1 mouse cellular context compared by ENCODE assay signal in genomic region chr14:75753991-75754817, GRCm38 (mm10).
TF ChIP-seq lines count a peak whose summit lies in the region.

Gene Cog3, minus strand, starts transcription at chr14:75754517.

TF ChIP-seq in CH12.LX, 34 proteins besides CTCF, POLR2A, EP300 and RAD21 (continued from another document):
- TF ChIP-seq ZNF384 (IDR thresholded peaks at IDR 0.05; ENCODE audit: low read depth, low read length) (no peak), MAX (IDR thresholded peaks at IDR 0.05; ENCODE audit: low read length) (no peak; the same call in 1 of the 2 replicates), KAT2A (IDR thresholded peaks at IDR 0.05; ENCODE audit: insufficient replicate concordance, low read length) (peak; percentile 95; the same call in 1 of the 2 replicates), SMC3 (IDR thresholded peaks at IDR 0.05; ENCODE audit: low read depth, low read length) (no peak), POLR2AphosphoS2 (IDR thresholded peaks at IDR 0.05; ENCODE audit: low read depth, low read length) (peak; percentile 36; the same call in 1 of the 2 replicates), SIN3A (IDR thresholded peaks at IDR 0.05; ENCODE audit: low read length) (peak; percentile 83), BHLHE40 (IDR thresholded peaks at IDR 0.05; ENCODE audit: low read depth, low read length) (no peak), JUND (conservative IDR thresholded peaks at IDR 0.05; ENCODE audit: low read depth, low read length) (no peak; the same call in 1 of the 2 replicates), MEF2A (IDR thresholded peaks at IDR 0.05; ENCODE audit: borderline replicate concordance, low read depth, low read length) (peak; percentile 57; the same call in 1 of the 2 replicates), ZKSCAN1 (IDR thresholded peaks at IDR 0.05; ENCODE audit: borderline replicate concordance, low read depth, low read length) (no peak), ELF1 (IDR thresholded peaks at IDR 0.05; ENCODE audit: low read depth, low read length) (peak; percentile 97)
